Mouse (Mus musculus) splenic B cell, adult 2 months (primary cell): ENCODE results near the gene Gm4969.

ENCODE experiments used
- DNase-seq: peaks from one replicate; pipeline ENCODE4 v3.0.0-alpha.2; 2011; ENCODE audit warnings: low read depth, low spot score
- H3K27me3 ChIP-seq: 2 replicates; pipeline ENCODE4 v1.6.1; 2012; ENCODE audit warnings: mild to moderate bottlenecking, low read length, moderate library complexity, mixed read lengths; ENCODE audit not compliant: control insufficient read depth, poor library complexity, insufficient read depth, severe bottlenecking
- H3K36me3 ChIP-seq: 2 replicates; pipeline ENCODE4 v1.6.1; 2012; ENCODE audit warnings: mild to moderate bottlenecking, low read length, moderate library complexity, mixed read lengths; ENCODE audit not compliant: control insufficient read depth, poor library complexity, insufficient read depth, severe bottlenecking

Gm4969 gene

DNA sequence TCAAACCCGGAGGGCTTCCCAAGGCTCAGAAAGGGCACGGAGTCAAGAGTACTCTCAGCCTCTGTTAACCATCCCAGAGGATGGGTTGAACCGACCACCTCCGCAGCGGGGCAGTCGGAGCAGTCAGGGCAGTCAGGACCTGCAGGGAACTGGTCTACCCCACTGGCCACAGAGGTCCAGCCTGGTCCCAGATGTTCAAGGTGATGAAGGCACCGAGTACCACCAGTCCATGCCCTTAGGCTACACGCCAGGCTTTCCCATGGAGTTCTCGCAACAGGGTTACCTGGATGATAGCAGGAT is 63.4 kb downstream of the Gm4969 start:
- no peak for DNase-seq
- Histone ChIP-seq H3K36me3 (peaks cover 2% of the 10 kb centered on the region), H3K27me3 (no peaks in the 10 kb centered on the region; the same call in 1 of the 2 replicates)

DNA sequence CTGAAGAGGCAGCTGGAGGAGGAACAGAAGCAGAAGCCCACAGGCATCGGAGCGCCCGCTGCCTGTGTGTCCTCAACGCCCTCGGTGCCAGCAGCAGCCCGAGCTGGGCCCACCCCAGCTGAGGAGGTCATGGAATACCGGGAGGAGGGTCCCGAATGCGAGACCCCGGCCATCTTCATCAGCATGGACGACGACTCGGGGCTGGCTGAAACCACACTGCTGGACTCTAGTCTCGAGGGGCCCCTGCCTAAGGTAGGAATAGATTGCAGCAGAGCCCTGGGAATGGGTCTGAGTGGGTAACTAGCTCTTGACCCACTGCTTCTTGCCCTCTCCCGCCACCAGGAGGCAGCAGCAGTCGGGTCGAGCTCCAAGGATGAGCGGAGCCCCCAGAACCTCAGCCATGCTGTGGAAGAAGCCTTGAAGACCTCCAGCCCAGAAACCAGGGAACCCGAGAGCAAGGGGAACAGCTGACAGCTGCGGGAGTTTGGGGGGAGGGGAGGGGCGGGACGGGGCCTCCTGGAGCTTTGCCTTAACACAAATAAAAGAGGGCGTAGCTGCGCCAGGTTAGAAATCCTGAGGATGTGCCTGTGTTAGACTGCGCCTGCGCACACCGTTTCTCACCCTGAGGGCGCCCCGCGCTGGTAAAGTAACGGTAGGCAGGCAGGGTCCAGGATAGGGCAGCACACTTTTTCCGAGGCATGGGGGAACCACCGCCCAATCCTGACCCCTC is 64.0 kb downstream of the Gm4969 start, which contains the start of gene Rsph6a:
Gene Rsph6a (plus strand): TSS at position 644 of the 730 bp plus-strand sequence.
- H3K27me3 ChIP-seq: no peaks in the 10 kb centered on the region
- peak; percentile 45 for DNase-seq
- H3K36me3 ChIP-seq: peaks cover 2% of the 10 kb centered on the region

DNA sequence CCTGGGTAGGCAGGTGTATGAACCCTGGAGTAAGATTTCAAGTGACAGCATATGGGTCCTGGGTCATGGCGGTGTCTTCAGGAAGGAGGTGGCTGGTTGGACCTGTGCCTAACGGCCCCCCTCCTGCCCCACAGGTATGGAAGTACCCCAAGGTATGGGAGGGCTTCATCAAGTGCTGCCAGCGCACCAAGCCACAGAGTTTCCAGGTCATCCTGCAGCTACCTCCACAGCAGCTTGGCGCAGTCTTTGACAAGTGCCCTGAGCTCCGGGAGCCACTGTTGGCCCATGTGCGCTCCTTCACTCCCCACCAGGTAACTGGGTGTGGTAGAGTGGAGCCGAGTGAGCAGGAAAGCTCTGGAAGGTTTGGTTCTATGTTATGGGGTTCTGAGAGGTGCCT is 65.0 kb downstream of the Gm4969 start:
- DNase-seq: no peak
- H3K36me3 ChIP-seq: peaks cover 5% of the 10 kb centered on the region

DNA sequence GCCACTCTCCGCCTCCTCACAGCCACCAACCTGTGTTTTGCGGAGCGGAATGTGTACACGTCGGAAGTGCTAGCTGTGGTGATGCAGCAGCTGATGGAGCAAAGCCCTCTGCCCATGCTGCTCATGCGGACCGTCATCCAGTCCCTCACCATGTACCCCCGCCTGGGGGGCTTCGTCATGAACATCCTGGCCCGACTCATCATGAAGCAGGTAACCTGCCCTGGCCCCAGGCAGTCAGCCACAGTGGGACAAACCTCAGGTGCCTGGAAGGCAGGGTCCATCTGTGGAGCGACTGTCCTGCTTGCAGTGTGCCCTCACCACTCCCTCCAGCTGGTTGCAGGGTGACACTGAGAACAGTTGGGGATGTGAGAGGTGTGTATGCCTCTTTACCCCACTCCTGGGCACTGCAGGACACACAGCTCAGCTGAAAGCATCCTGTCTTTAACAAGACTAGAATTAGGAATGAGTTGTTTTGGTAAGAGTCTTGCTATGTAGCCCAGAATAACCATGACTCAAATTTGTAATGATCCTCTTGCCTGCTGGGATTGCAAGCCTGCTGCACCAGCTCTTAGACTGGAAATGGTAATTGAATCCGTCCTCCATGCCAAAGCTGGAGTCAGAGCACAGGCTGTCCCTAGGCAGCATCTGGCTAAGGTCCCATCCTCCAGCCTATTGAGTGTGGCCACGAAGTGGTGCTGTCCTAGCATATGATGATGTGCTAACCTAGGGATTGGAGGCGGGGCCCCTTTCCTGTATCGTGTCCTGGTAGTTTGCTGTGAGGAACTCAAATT is 65.6 kb downstream of the Gm4969 start:
- Histone ChIP-seq H3K36me3 (peaks cover 5% of the 10 kb centered on the region), H3K27me3 (no peaks in the 10 kb centered on the region)
- DNase-seq: no peak

More for the DNA sequence above, 65.0 kb downstream of the Gm4969 start:
- H3K27me3 ChIP-seq: no peaks in the 10 kb centered on the region

DNA sequence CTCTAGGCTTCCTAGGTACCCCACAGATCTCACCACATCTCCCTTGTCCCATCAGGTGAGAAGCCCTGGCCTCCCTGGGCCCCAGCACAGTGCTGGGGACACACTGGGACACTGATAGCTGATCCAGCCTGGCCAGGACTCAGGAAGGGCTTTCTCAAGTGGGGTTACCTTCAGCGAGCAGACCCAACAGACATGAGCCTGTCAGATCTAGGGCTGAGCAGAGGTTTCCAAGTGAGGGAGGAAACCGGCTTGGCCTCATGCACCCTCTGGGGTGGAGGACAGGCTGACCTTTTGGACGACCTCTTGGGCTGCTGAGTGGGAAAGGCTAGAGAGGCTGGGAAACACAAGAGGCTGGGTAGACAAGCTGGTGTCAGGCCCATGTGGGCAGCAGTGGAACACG is 67.0 kb downstream of the Gm4969 start:
- no peaks in the 10 kb centered on the region for H3K27me3 ChIP-seq
- DNase-seq: no peak
- peaks cover 7% of the 10 kb centered on the region for H3K36me3 ChIP-seq

DNA sequence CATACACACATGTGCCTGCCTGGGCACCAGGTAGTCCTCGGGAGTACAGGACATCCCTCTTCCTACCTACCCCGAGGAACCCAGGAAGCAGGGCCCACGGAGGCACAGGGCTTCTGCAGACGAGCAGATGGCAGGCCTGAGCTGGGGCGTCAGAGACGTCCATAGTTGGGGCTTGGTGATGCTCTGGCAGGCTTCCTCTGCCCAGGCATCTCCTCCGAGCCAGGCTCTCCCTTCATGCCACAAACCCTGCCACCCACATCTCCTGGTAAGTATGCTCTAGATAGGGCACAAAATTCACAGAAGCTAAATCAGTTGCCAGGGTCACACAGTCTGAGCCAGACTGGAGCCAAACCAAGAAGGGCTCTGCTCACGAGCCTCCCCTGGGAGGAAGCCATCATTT is 68.0 kb downstream of the Gm4969 start:
- H3K27me3 ChIP-seq: no peaks in the 10 kb centered on the region
- peaks cover 10% of the 10 kb centered on the region for H3K36me3 ChIP-seq
- DNase-seq: no peak

DNA sequence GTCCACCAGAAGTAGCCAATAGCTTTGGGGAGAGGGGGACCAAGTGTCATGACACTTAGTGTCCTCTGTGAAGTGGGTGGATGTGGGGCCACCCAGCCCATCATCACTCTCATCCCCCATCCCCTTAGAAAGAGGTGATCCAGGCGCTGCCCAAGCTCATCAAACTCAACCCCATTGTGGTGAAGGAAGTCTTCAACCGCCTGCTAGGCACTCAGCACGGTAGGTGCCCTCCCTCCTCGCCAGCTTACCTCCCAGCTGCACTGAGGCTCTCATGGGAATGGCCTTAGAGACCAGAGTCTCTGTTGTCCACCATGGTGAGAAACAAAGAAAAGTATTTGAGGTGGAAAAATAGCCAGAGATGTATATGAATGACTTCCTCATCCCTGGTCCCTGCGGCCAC is 68.9 kb downstream of the Gm4969 start:
- H3K27me3 ChIP-seq: no peaks in the 10 kb centered on the region
- DNase-seq: no peak

More for the DNA sequence above, 68.9 kb downstream of the Gm4969 start:
- H3K36me3 ChIP-seq: peaks cover 11% of the 10 kb centered on the region
